Mouse (Mus musculus): ENCODE results near the gene Pamr1.

GRCm38 (mm10) chr2:102677400-102677799 lies 127.6 kb downstream of the Pamr1 start:
- no peak for TF ChIP-seq MAX (IDR thresholded peaks at IDR 0.05)
- TF ChIP-seq CTCF (IDR thresholded peaks at IDR 0.05; ENCODE audit: control insufficient read depth, insufficient read depth, insufficient read length) = no peak
- TF ChIP-seq MYOD1 (IDR thresholded peaks at IDR 0.05; ENCODE audit: control insufficient read depth, insufficient read length, low read depth) = no peak
- no peak for TF ChIP-seq USF1 (IDR thresholded peaks at IDR 0.05; ENCODE audit: low read depth)
- no peak for TF ChIP-seq MYOG (IDR thresholded peaks at IDR 0.05; ENCODE audit: control insufficient read depth, extremely low read depth, insufficient read length)
